Mouse (Mus musculus) bone marrow macrophage, adult 2 months (primary cell): Measurements from ENCODE around the gene Vmn1r58.

Experiments used
- CTCF ChIP-seq: IDR thresholded peaks from 2 replicates; pipeline ENCODE4 v1.5.1; 2012; ENCODE audit warnings: low read depth, mild to moderate bottlenecking, low read length, moderate library complexity
- POLR2A ChIP-seq: IDR thresholded peaks from 2 replicates; pipeline ENCODE4 v1.6.1; 2012; ENCODE audit warnings: mild to moderate bottlenecking, low read depth, low read length, borderline replicate concordance

DNA sequence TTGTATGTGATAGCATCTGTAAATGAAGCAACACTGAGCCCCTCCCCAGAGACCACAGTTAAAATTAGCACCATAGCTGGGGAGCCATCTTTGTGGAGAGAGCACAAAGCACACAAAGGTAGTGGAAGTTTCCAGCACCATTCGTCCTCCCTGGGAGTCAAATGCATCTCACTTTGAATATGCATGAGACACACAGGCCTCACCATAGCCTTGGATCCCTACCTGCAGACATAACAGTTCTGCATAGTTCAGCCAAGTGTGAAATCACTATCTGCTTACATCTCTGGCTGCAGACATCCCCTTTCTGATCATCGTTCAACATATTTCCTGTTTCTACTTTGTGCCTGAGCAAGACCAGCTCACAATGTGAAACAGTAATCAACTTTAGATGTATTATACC, 46.5 kb downstream of the Vmn1r58 start:
- no peak for TF ChIP-seq CTCF
- no peak for TF ChIP-seq POLR2A
